Mouse (Mus musculus) bone marrow macrophage, adult 2 months (primary cell): ENCODE measurements around the gene Sycp1. TPM values are rescaled to one million over a fixed set of nuclear protein-coding genes. Genes with fewer than 3 reads are reported as not detected.

Experiments used
- H3K27ac ChIP-seq: 2 replicates; pipeline ENCODE4 v1.5.1; 2012; ENCODE audit warnings: low read depth, low read length; ENCODE audit not compliant: insufficient read depth
- H3K4me1 ChIP-seq: 2 replicates; pipeline ENCODE4 v1.6.1; 2012; ENCODE audit warnings: low read length; ENCODE audit not compliant: control insufficient read depth, insufficient read depth
- H3K4me3 ChIP-seq: 2 replicates; pipeline ENCODE4 v1.5.1; 2012; ENCODE audit warnings: mild to moderate bottlenecking, low read length, moderate library complexity; ENCODE audit not compliant: insufficient read depth
- CTCF ChIP-seq: IDR thresholded peaks from 2 replicates; pipeline ENCODE4 v1.5.1; 2012; ENCODE audit warnings: low read depth, mild to moderate bottlenecking, low read length, moderate library complexity
- POLR2A ChIP-seq: IDR thresholded peaks from 2 replicates; pipeline ENCODE4 v1.6.1; 2012; ENCODE audit warnings: mild to moderate bottlenecking, low read depth, low read length, borderline replicate concordance
- polyA plus RNA-seq: library from polyadenylated mRNA; stranded (reverse); fragments of >200 nt; gene quantifications from 2 replicates; pipeline ENCODE4 v1.2.4, GENCODE M21; 2012; ENCODE audit not compliant: missing spikeins, insufficient read depth, insufficient read length

Gene Sycp1
- polyA plus RNA-seq, 1 experiment: not detected

GRCm38 (mm10) chr3:102954476-102954875 is 18.6 kb upstream of the Sycp1 start:
- no peak overlapping the region for H3K27ac ChIP-seq
- H3K4me3 ChIP-seq: no peak overlapping the region
- TF ChIP-seq CTCF: no peak
- no peak for TF ChIP-seq POLR2A
- H3K4me1 ChIP-seq: no peaks in the 10 kb centered on the region

- no peaks in the 10 kb centered on the region for H3K4me1 ChIP-seq
- H3K4me3 ChIP-seq: no peak overlapping the region
- TF ChIP-seq POLR2A (no peak), CTCF (no peak)
- H3K27ac ChIP-seq: no peak overlapping the region
Measured at GRCm38 (mm10) chr3:102946861-102947260, 11.0 kb upstream of the Sycp1 start.

GRCm38 (mm10) chr3:102946312-102946711 is 10.4 kb upstream of the Sycp1 start:
- H3K27ac ChIP-seq: no peak overlapping the region
- no peak overlapping the region for H3K4me3 ChIP-seq
- TF ChIP-seq CTCF: no peak
- no peak for TF ChIP-seq POLR2A
- H3K4me1 ChIP-seq: no peaks in the 10 kb centered on the region

GRCm38 (mm10) chr3:102938100-102938499 is 2.2 kb upstream of the Sycp1 start:
- no peak for TF ChIP-seq CTCF
- no peak for TF ChIP-seq POLR2A
- H3K27ac ChIP-seq: no peak overlapping the region
- no peak overlapping the region for H3K4me3 ChIP-seq
- H3K4me1 ChIP-seq: no peaks in the 10 kb centered on the region

- Histone ChIP-seq H3K27ac (no peak overlapping the region), H3K4me3 (no peak overlapping the region), H3K4me1 (no peaks in the 10 kb centered on the region)
- TF ChIP-seq POLR2A (no peak), CTCF (no peak)
Measured at GRCm38 (mm10) chr3:102899136-102899535, 36.8 kb downstream of the Sycp1 start.

- Histone ChIP-seq H3K27ac (no peak overlapping the region), H3K4me1 (no peaks in the 10 kb centered on the region), H3K4me3 (no peak overlapping the region)
- TF ChIP-seq POLR2A (no peak), CTCF (no peak)
Measured at GRCm38 (mm10) chr3:102880529-102880928, 55.4 kb downstream of the Sycp1 start.

GRCm38 (mm10) chr3:102848661-102849060 is 87.2 kb downstream of the Sycp1 start:
- TF ChIP-seq POLR2A (no peak), CTCF (no peak)
- no peak overlapping the region for H3K4me3 ChIP-seq
- H3K4me1 ChIP-seq: no peaks in the 10 kb centered on the region
- H3K27ac ChIP-seq: no peak overlapping the region

GRCm38 (mm10) chr3:102842386-102842785 is 93.5 kb downstream of the Sycp1 start:
- no peaks in the 10 kb centered on the region for H3K4me1 ChIP-seq
- TF ChIP-seq CTCF: no peak
- no peak for TF ChIP-seq POLR2A
- H3K27ac ChIP-seq: no peak overlapping the region
- H3K4me3 ChIP-seq: no peak overlapping the region

GRCm38 (mm10) chr3:102803937-102804336 is 132.0 kb downstream of the Sycp1 start:
- Histone ChIP-seq H3K27ac (no peak overlapping the region), H3K4me3 (no peak overlapping the region), H3K4me1 (no peaks in the 10 kb centered on the region)
- TF ChIP-seq POLR2A (no peak), CTCF (no peak)

GRCm38 (mm10) chr3:102787369-102787768 is 148.5 kb downstream of the Sycp1 start:
- no peak overlapping the region for H3K27ac ChIP-seq
- no peak overlapping the region for H3K4me3 ChIP-seq
- no peak for TF ChIP-seq CTCF
- no peak for TF ChIP-seq POLR2A
- H3K4me1 ChIP-seq: no peaks in the 10 kb centered on the region

- Histone ChIP-seq H3K27ac (no peak within 1 kb of the TSS), H3K4me3 (no peak within 1 kb of the TSS), H3K4me1 (no peaks in the 10 kb centered on the region)
- TF ChIP-seq POLR2A (no peak), CTCF (no peak)
Measured at GRCm38 (mm10) chr3:102782618-102783017, 153.3 kb downstream of the Sycp1 start, which contains the start of gene Tshb. Gene Tshb, minus strand, starts transcription at chr3:102782718.
